Mouse (Mus musculus): ENCODE measurements around the gene Adam22. TPM values are rescaled to one million over a fixed set of nuclear protein-coding genes. Genes with fewer than 3 reads are reported as not detected.
A peak's percentile ranks its signal among the peaks of the same experiment; 100 is the strongest.
"Not testable (repeated sequence)": the region's sequence is repeated elsewhere in the genome, so short reads cannot be mapped to it uniquely, and the experiment has no call there.

Adam22 gene
- total RNA-seq, 2 experiments from 2014 or later, result 9.3 to 10.6 TPM

DNA sequence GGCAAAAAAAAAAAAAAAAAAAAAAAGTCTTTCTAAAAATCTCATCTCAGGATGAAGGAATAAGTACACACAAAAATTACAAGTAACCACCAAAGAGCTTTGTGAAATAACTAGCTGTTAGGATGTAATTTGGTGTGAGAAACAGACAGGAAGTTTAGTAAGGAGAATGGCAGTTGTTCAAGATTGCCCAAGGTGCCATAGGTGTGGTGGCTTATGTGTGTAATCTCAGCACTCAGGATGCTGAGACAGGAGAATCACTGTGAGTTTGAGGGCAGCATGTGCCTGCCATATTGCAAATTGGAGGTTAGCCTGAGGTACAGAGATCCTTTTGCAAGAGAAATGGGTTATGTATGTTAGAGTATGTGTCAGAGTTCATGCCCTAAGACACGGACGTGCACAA is 305.5 kb downstream of the Adam22 start:
- DNase-seq (ENCODE audit: low spot score in 2 of 2), result no peak

DNA sequence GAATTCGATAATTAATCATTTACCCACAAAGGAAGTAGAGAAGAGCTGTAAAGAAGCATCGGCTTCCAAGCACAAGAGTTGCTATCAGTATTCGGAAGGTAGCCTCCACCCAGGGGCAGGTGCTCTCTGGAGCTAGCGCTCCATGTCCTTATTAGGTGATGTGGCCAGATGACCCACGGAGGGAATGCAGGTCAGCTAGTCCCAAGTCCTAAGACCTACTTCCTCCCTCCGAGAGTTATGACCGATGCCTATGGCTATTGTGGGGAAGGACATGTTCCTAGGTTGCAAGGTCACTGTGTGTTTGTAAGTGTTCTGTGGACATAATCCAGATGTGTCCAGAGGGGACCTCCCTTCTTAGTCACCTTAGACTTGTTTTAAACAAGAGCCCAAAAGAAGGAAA is 309.9 kb downstream of the Adam22 start:
- DNase-seq (ENCODE audit: low spot score in 2 of 2), result no peak

DNA sequence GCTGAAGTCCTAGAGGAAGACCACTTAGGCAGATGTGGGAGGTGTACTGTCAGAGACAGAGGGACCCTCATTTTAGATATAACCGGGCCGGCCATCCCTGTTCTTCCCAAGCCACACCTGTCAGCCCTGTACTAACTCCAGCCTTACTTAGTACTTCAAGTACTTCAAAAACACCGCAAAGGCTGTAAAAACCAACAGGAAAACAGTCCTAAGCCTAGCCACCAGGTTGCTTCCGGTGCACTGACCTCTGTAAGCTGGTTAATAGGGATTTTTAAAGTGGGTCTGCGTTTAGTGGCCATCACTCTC is 311.0 kb downstream of the Adam22 start:
- DNase-seq (ENCODE audit: low spot score in 2 of 2), result no peak

DNA sequence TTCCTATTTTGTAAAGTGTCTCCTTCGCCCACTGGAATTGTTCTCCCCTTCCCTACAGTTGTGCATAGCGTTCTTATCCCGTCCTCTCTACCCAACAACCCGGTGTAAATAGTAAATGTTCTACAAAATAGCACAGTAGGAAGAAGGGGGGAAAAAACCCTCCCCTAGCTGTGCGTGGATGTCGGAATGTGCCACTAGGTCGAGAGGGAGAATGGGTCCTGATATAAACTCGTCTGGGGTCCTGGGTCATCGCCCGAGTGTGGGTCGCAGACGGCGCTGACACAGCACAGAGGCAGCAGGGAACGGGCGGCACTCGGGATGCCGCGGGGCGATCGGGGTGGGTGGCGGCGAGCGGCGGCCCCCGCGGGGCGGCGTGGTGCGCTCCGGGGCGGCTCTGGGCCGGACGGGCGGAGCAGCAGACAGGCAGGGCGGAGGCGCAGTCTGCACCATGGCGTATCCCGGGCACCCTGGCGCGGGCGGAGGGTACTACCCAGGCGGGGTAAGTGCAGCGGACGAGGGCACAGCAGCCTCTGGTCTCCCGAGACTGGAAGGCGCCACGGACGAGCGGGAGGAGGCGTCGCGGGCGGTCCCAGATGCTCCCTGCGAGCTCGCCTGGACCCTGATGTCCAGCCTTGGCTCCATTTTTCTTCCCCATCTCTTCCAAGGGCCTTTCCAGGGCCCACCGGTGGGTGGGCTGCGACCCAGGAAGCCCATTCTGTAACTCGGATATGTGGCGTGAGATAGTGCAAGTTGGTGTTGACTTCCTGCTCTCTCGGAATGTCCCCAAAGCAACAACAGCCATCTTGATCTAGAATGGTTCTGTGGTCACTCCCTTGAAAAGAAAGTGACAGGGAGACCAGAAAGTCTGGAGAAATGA is 311.6 kb downstream of the Adam22 start:
- peak; percentile 76 to 81 for DNase-seq (ENCODE audit: low spot score in 2 of 2)

DNA sequence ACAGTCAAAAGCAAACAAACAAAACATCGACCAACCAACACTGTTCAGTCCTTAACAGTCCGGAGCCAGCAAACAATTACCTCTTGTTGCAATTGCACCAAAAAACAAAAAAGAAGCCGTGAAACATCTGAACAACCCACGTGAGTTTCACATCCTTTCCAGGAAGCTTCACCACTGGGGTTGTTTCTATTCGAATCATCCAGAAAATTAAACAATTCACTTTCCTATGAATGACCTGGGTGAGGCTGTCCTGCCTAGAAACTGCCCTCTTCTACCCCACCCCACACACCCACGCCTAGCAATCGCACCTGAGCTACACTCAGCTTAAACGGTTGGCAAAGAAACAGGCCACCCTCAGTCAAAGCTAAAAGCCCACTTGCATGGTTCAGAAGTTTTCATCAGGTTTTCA is 312.2 kb downstream of the Adam22 start:
- no peak for DNase-seq (ENCODE audit: low spot score in 2 of 2)

DNA sequence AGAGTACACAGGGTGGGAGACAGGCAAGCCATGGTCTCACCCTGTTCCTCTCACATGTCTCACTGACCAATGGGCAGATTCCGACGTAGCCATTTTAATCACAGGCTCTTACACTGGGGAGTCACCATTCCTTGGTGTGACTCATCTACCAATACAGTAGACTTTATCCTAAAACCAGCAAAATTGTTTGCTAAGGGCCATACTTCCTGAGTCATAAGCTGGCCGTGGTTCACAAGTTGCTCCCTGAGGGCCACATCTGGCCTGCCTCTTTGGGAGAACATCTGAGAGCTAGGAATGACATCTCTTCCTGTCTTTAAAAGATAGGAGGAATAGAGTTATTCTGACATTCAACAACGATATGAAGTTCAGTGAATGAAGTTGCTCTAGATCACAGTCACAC is 314.1 kb downstream of the Adam22 start:
- DNase-seq (ENCODE audit: low spot score in 2 of 2), result no peak

DNA sequence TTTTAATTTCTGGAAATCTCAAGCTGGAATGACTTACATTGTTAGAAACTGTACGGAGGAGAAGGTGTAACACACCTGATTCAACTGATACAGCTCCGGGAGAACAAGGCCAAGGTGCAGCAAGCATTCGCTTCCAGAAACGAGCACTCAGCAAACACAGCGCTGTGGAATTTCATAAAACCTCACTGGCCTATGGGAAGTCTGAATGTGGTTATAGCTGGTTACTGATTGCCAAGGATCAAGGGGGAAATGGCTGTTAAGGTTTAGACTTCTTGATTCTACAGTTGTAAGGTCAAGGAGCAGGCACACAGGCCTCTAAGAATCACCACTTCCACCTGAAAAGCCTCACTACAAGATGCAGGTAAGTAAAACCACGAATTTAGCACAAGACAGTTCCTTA is 322.1 kb downstream of the Adam22 start, which contains the start of gene Sri:
Gene Sri (plus strand): TSS at position 224 of the 400 bp plus-strand sequence.
- DNase-seq (ENCODE audit: low spot score in 2 of 2), result no peak

DNA sequence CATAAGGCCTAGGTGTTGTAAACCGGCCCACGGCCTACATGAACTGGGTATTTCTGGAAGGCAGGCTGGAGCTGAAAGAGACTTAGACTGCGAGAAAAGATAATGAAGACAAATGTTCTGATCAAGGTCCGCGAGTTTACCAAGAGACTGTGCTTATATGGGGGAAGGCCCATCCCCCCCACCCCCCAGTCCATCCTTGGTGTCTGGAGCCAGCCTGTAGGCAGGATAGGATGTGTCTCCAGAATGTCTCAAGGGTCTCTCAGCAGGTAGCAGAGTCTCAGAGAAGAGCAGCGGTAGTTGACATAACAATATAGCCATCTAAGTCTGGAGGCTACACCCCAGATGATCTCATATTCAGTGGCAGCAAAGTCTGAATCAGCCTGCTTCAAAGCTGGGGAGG is 333.4 kb downstream of the Adam22 start:
- not testable (repeated sequence) for DNase-seq (ENCODE audit: low spot score in 2 of 2)

Small RNAs within 50 kb of the gene (microRNA-seq; reads per million reads assigned to microRNA genes)
- gene Gm24196, result not detected

Other genes starting within 250 kb of the Adam22 start
- 10 to 100 TPM; 21.9 to 24.3 TPM for gene Dbf4, start 54.6 kb upstream of the Adam22 start, total RNA-seq (2021)
- 10 to 100 TPM; 13.5 to 15.8 TPM for gene Slc25a40, start 54.7 kb upstream of the Adam22 start, total RNA-seq (2021)